Mouse (Mus musculus): ENCODE measurements around the gene Jak3. TPM values are rescaled to one million over a fixed set of nuclear protein-coding genes. Genes with fewer than 3 reads are reported as not detected.

Gene Jak3
- total and polyA plus RNA-seq, 3 experiments, result 13.3 to 47.1 (median 37.8) TPM

- Histone ChIP-seq H3K27ac (ENCODE audit: insufficient read depth, low read depth) (peak overlapping the region; percentile 99), H3K9ac (ENCODE audit: insufficient read depth, low read depth) (no peak overlapping the region), H3K4me2 (ENCODE audit: insufficient read depth, low read depth, poor library complexity, severe bottlenecking) (peak overlapping the region; percentile 84), H3K27me3 (replicated peaks) (no peaks in the 10 kb centered on the region), H3K79me2 (replicated peaks; ENCODE audit: control insufficient read depth, extremely low read depth, insufficient read depth, poor library complexity, severe bottlenecking) (no peaks in the 10 kb centered on the region), H3K4me3 (replicated peaks in 1 of 3; ENCODE audit: low read depth in 2 of 3, low read length in 2 of 3, poor library complexity in 1 of 3) (no peak overlapping the region), H3K9me3 (replicated peaks; ENCODE audit: low read length) (peaks cover 32% of the 10 kb centered on the region), H3K4me1 (ENCODE audit: control insufficient read depth in 1 of 2, insufficient read depth in 2 of 2) (peaks cover 42 to 66% of the 10 kb centered on the region in 2 experiments), H3K36me3 (replicated peaks in 1 of 2; ENCODE audit: control insufficient read depth in 1 of 2, insufficient read depth in 1 of 2, low read length in 1 of 2) (peaks cover 36 to 70% of the 10 kb centered on the region in 2 experiments)
- in situ Hi-C loops (cut with MboI; ENCODE audit: low pct_ligation_motif_present, low pct_unique_long_range_greater_than_20kb, low sequenced_read_pairs) (no loop called here), dilution Hi-C loops (cut with MboI; ENCODE audit: extremely low pct_ligation_motif_present, extremely low pct_unique_long_range_greater_than_20kb, low sequenced_read_pairs) (no loop called here)
- TF ChIP-seq ZMIZ1 (IDR thresholded peaks at IDR 0.05; ENCODE audit: low read depth, low read length) (no peak), USF1 (IDR thresholded peaks at IDR 0.05; ENCODE audit: low read depth, low read length) (peak; percentile 48), EP300 (IDR thresholded peaks at IDR 0.05; ENCODE audit: low read length) (no peak), SIN3A (IDR thresholded peaks at IDR 0.05; ENCODE audit: low read length) (no peak; the same call in 1 of the 2 replicates), ZNF384 (IDR thresholded peaks at IDR 0.05; ENCODE audit: low read depth, low read length) (peak; percentile 87), CHD2 (IDR thresholded peaks at IDR 0.05; ENCODE audit: low read length) (no peak), BHLHE40 (IDR thresholded peaks at IDR 0.05; ENCODE audit: low read depth, low read length) (peak; percentile 84), ETS1 (conservative IDR thresholded peaks at IDR 0.05; ENCODE audit: low read depth, low read length) (no peak), MXI1 (IDR thresholded peaks at IDR 0.05; ENCODE audit: low read depth, low read length) (peak; percentile 14; the same call in 1 of the 2 replicates), UBTF (IDR thresholded peaks at IDR 0.05; ENCODE audit: low read depth, low read length) (no peak), ZKSCAN1 (IDR thresholded peaks at IDR 0.05; ENCODE audit: borderline replicate concordance, low read depth, low read length) (no peak), MAFK (IDR thresholded peaks at IDR 0.05; ENCODE audit: insufficient replicate concordance, low read length) (no peak), MAX (IDR thresholded peaks at IDR 0.05; ENCODE audit: low read length) (peak; percentile 68), NELFE (IDR thresholded peaks at IDR 0.05; ENCODE audit: low read depth, low read length) (no peak), TCF12 (IDR thresholded peaks at IDR 0.05; ENCODE audit: low read depth, low read length) (no peak)
- no peak for DNase-seq (ENCODE audit: extremely low read depth)
Measured at GRCm38 (mm10) chr8:71626753-71627152, 49.3 kb upstream of the Jak3 start.

GRCm38 (mm10) chr8:71627265-71628099, 48.6 kb upstream of the Jak3 start:
- in situ Hi-C loops (cut with MboI; ENCODE audit: low pct_ligation_motif_present, low pct_unique_long_range_greater_than_20kb, low sequenced_read_pairs) (no loop called here), dilution Hi-C loops (cut with MboI; ENCODE audit: extremely low pct_ligation_motif_present, extremely low pct_unique_long_range_greater_than_20kb, low sequenced_read_pairs) (no loop called here)
- peak overlapping the region in 2 of 3 experiments; percentile 17 to 31 for H3K4me3 ChIP-seq (replicated peaks in 1 of 3; ENCODE audit: low read depth in 2 of 3, low read length in 2 of 3, poor library complexity in 1 of 3)
- peaks cover 44 to 74% of the 10 kb centered on the region in 2 experiments for H3K4me1 ChIP-seq (ENCODE audit: control insufficient read depth in 1 of 2, insufficient read depth in 2 of 2)
- H3K9ac ChIP-seq (ENCODE audit: insufficient read depth, low read depth), result peak overlapping the region; percentile 60
- H3K9me3 ChIP-seq (replicated peaks; ENCODE audit: low read length), result peaks cover 25% of the 10 kb centered on the region
- no peaks in the 10 kb centered on the region for H3K27me3 ChIP-seq (replicated peaks)
- DNase-seq (ENCODE audit: extremely low read depth), result peak; percentile 81
- peak overlapping the region; percentile 84 for H3K4me2 ChIP-seq (ENCODE audit: insufficient read depth, low read depth, poor library complexity, severe bottlenecking)
- H3K27ac ChIP-seq (ENCODE audit: insufficient read depth, low read depth), result peak overlapping the region; percentile 99
- no peaks in the 10 kb centered on the region for H3K79me2 ChIP-seq (replicated peaks; ENCODE audit: control insufficient read depth, extremely low read depth, insufficient read depth, poor library complexity, severe bottlenecking)
- H3K36me3 ChIP-seq (replicated peaks in 1 of 2; ENCODE audit: control insufficient read depth in 1 of 2, insufficient read depth in 1 of 2, low read length in 1 of 2), result peaks cover 29 to 63% of the 10 kb centered on the region in 2 experiments
- peak; percentile 85 for TF ChIP-seq TBP (conservative IDR thresholded peaks at IDR 0.05; ENCODE audit: low read depth, low read length)
- TF ChIP-seq ZKSCAN1 (IDR thresholded peaks at IDR 0.05; ENCODE audit: borderline replicate concordance, low read depth, low read length), result no peak
- peak; percentile 85 for TF ChIP-seq CHD1 (IDR thresholded peaks at IDR 0.05; ENCODE audit: low read depth, low read length)
- TF ChIP-seq CHD2 (IDR thresholded peaks at IDR 0.05; ENCODE audit: low read length), result peak; percentile 62
- TF ChIP-seq MAZ (IDR thresholded peaks at IDR 0.05; ENCODE audit: low read depth, low read length), result peak; percentile 63; the same call in 1 of the 2 replicates
- peak; percentile 63 for TF ChIP-seq MEF2A (IDR thresholded peaks at IDR 0.05; ENCODE audit: borderline replicate concordance, low read depth, low read length)
- peak; percentile 30 for TF ChIP-seq EP300 (IDR thresholded peaks at IDR 0.05; ENCODE audit: low read length)
- TF ChIP-seq TCF12 (IDR thresholded peaks at IDR 0.05; ENCODE audit: low read depth, low read length), result peak; percentile 81
- TF ChIP-seq UBTF (IDR thresholded peaks at IDR 0.05; ENCODE audit: low read depth, low read length), result peak; percentile 75; the same call in 1 of the 2 replicates
- TF ChIP-seq ZNF384 (IDR thresholded peaks at IDR 0.05; ENCODE audit: low read depth, low read length), result no peak
- peak; percentile 79; the same call in 1 of the 2 replicates for TF ChIP-seq ETS1 (conservative IDR thresholded peaks at IDR 0.05; ENCODE audit: low read depth, low read length)
- no peak for TF ChIP-seq USF2 (conservative IDR thresholded peaks at IDR 0.05; ENCODE audit: low read depth, low read length)
- TF ChIP-seq MAX (IDR thresholded peaks at IDR 0.05; ENCODE audit: low read length), result 0 out of 2 replicates have a peak, but pooled peaks have one; percentile 16
- TF ChIP-seq MXI1 (IDR thresholded peaks at IDR 0.05; ENCODE audit: low read depth, low read length), result peak; percentile 60
- TF ChIP-seq NELFE (IDR thresholded peaks at IDR 0.05; ENCODE audit: low read depth, low read length), result no peak
- TF ChIP-seq MAFK (IDR thresholded peaks at IDR 0.05; ENCODE audit: insufficient replicate concordance, low read length), result no peak
- no peak for TF ChIP-seq PAX5 (IDR thresholded peaks at IDR 0.05; ENCODE audit: low read length)
- peak; percentile 42; the same call in 1 of the 2 replicates for TF ChIP-seq ZMIZ1 (IDR thresholded peaks at IDR 0.05; ENCODE audit: low read depth, low read length)
- TF ChIP-seq E2F4 (IDR thresholded peaks at IDR 0.05; ENCODE audit: insufficient replicate concordance, low read depth, low read length), result no peak
- peak; percentile 47; the same call in 1 of the 2 replicates for TF ChIP-seq SIN3A (IDR thresholded peaks at IDR 0.05; ENCODE audit: low read length)
- no peak for TF ChIP-seq GABPA (IDR thresholded peaks at IDR 0.05; ENCODE audit: insufficient replicate concordance, low read depth, low read length)
- TF ChIP-seq RAD21 (IDR thresholded peaks at IDR 0.05; ENCODE audit: low read depth, low read length), result no peak
- TF ChIP-seq POLR2A (IDR thresholded peaks at IDR 0.05; ENCODE audit: low read depth, low read length), result peak; percentile 61
- no peak for TF ChIP-seq ZC3H11A (IDR thresholded peaks at IDR 0.05; ENCODE audit: low read depth, low read length)
- peak; percentile 4; the same call in 1 of the 2 replicates for TF ChIP-seq BHLHE40 (IDR thresholded peaks at IDR 0.05; ENCODE audit: low read depth, low read length)
- no peak for TF ChIP-seq HCFC1 (IDR thresholded peaks at IDR 0.05; ENCODE audit: low read depth, low read length)
